Mouse (Mus musculus) thymus, adult 2 months (tissue): ENCODE measurements around the gene Sub1. TPM values are rescaled to one million over a fixed set of nuclear protein-coding genes. Genes with fewer than 3 reads are reported as not detected.

ENCODE experiments used
- DNase-seq: peaks from one replicate; pipeline ENCODE4 v3.0.0; 2021
- H3K27ac ChIP-seq: fragments of 200-500 bp; 2 replicates; pipeline ENCODE4 v1.5.1; 2012; ENCODE audit warnings: low read length, control low read depth; ENCODE audit not compliant: control insufficient read depth, insufficient read depth
- H3K27me3 ChIP-seq: fragments of 200-500 bp; 2 replicates; pipeline ENCODE4 v1.6.1; 2012; ENCODE audit warnings: mild to moderate bottlenecking, low read length, moderate library complexity, mixed read lengths; ENCODE audit not compliant: control insufficient read depth, insufficient read depth
- H3K36me3 ChIP-seq: fragments of 200-500 bp; 2 replicates; pipeline ENCODE4 v1.6.1; 2012; ENCODE audit warnings: mild to moderate bottlenecking, low read length, moderate library complexity; ENCODE audit not compliant: control insufficient read depth, insufficient read depth
- H3K4me1 ChIP-seq: fragments of 200-500 bp; replicated peaks from 2 replicates; pipeline ENCODE4 v1.6.1; 2012; ENCODE audit warnings: low read length; ENCODE audit not compliant: control insufficient read depth, insufficient read depth
- H3K4me3 ChIP-seq: fragments of 200-500 bp; 2 replicates; pipeline ENCODE4 v1.5.1; 2012; ENCODE audit warnings: mild to moderate bottlenecking, low read length, control low read depth, moderate library complexity; ENCODE audit not compliant: control insufficient read depth, insufficient read depth
- CTCF ChIP-seq: fragments of 200-500 bp; IDR thresholded peaks from 2 replicates; pipeline ENCODE4 v1.5.1; 2012; ENCODE audit warnings: mild to moderate bottlenecking, control low read depth, low read length, moderate library complexity, borderline replicate concordance; ENCODE audit not compliant: control insufficient read depth, poor library complexity, insufficient read depth; ENCODE audit errors: extremely low read depth
- POLR2A ChIP-seq: fragments of 200-500 bp; IDR thresholded peaks from 2 replicates; pipeline ENCODE4 v1.6.1; 2012; ENCODE audit warnings: mild to moderate bottlenecking, low read length, control low read depth, moderate library complexity; ENCODE audit not compliant: control insufficient read depth, poor library complexity, insufficient read depth; ENCODE audit errors: extremely low read depth
- WGBS: fragments of 180-500 bp; shearing (Covaris S2); methylation state at CpG from one replicate; pipeline ENCODE4 v1.1.7; 2018; 5-methylcytosine and 5-hydroxymethylcytosine counted together
- polyA plus RNA-seq: library from polyadenylated mRNA; depleted of rRNA; stranded (reverse); fragments of >200 nt; gene quantifications from 2 replicates; pipeline ENCODE4 v1.2.3, GENCODE M21; 2012

Gene Sub1
- polyA plus RNA-seq, 1 experiment = 12.7 TPM

- DNase-seq = no peak
- TF ChIP-seq POLR2A = no peak
- no peak for TF ChIP-seq CTCF
- H3K36me3 ChIP-seq = no peaks in the 10 kb centered on the region
- H3K4me3 ChIP-seq = no peak overlapping the region
- no peaks in the 10 kb centered on the region for H3K27me3 ChIP-seq
- WGBS = 88% methylated on average over 11 of the region's 11 CpGs
- H3K27ac ChIP-seq = no peak overlapping the region
- H3K4me1 ChIP-seq = no peaks in the 10 kb centered on the region
Measured at GRCm38 (mm10) chr15:11963791-11964525, 32.8 kb downstream of the Sub1 start.

- Histone ChIP-seq H3K4me3 (no peak overlapping the region), H3K4me1 (no peaks in the 10 kb centered on the region), H3K27ac (no peak overlapping the region), H3K27me3 (no peaks in the 10 kb centered on the region), H3K36me3 (no peaks in the 10 kb centered on the region)
- 94% methylated on average over 3 of the region's 3 CpGs for WGBS
- DNase-seq = no peak
- no peak for TF ChIP-seq POLR2A
- no peak for TF ChIP-seq CTCF
Measured at GRCm38 (mm10) chr15:11959716-11960115, 37.1 kb downstream of the Sub1 start.

- Histone ChIP-seq H3K4me3 (no peak overlapping the region), H3K36me3 (no peaks in the 10 kb centered on the region), H3K4me1 (no peaks in the 10 kb centered on the region), H3K27me3 (no peaks in the 10 kb centered on the region), H3K27ac (no peak overlapping the region)
- 90% methylated on average over 7 of the region's 7 CpGs for WGBS
- TF ChIP-seq POLR2A = no peak
- no peak for TF ChIP-seq CTCF
- no peak for DNase-seq
Measured at GRCm38 (mm10) chr15:11956129-11956528, 40.7 kb downstream of the Sub1 start.

- no peak for DNase-seq
- Histone ChIP-seq H3K36me3 (no peaks in the 10 kb centered on the region), H3K27me3 (no peaks in the 10 kb centered on the region), H3K27ac (no peak overlapping the region), H3K4me1 (no peaks in the 10 kb centered on the region), H3K4me3 (no peak overlapping the region)
- TF ChIP-seq CTCF (no peak), POLR2A (no peak)
- WGBS = 83% methylated on average over 4 of the region's 4 CpGs
Measured at GRCm38 (mm10) chr15:11954190-11954589, 42.6 kb downstream of the Sub1 start.

- no peak for DNase-seq
- no peaks in the 10 kb centered on the region for H3K27me3 ChIP-seq
- TF ChIP-seq CTCF = no peak
- H3K27ac ChIP-seq = no peak overlapping the region
- no peak overlapping the region for H3K4me3 ChIP-seq
- WGBS = 92% methylated on average over 3 of the region's 3 CpGs
- no peaks in the 10 kb centered on the region for H3K36me3 ChIP-seq
- H3K4me1 ChIP-seq = no peaks in the 10 kb centered on the region
Measured at GRCm38 (mm10) chr15:11952159-11952558, 44.6 kb downstream of the Sub1 start.

GRCm38 (mm10) chr15:11951181-11951580, 45.6 kb downstream of the Sub1 start:
- Histone ChIP-seq H3K4me3 (no peak overlapping the region), H3K27me3 (no peaks in the 10 kb centered on the region), H3K27ac (no peak overlapping the region), H3K36me3 (no peaks in the 10 kb centered on the region), H3K4me1 (no peaks in the 10 kb centered on the region)
- WGBS = 98% methylated on average over 7 of the region's 7 CpGs
- no peak for TF ChIP-seq POLR2A
- no peak for TF ChIP-seq CTCF
- DNase-seq = no peak

GRCm38 (mm10) chr15:11950144-11950543, 46.6 kb downstream of the Sub1 start:
- no peaks in the 10 kb centered on the region for H3K4me1 ChIP-seq
- H3K4me3 ChIP-seq = no peak overlapping the region
- DNase-seq = no peak
- WGBS = 93% methylated on average over 10 of the region's 10 CpGs
- TF ChIP-seq CTCF = no peak
- no peaks in the 10 kb centered on the region for H3K36me3 ChIP-seq
- no peak overlapping the region for H3K27ac ChIP-seq
- H3K27me3 ChIP-seq = no peaks in the 10 kb centered on the region

DNA sequence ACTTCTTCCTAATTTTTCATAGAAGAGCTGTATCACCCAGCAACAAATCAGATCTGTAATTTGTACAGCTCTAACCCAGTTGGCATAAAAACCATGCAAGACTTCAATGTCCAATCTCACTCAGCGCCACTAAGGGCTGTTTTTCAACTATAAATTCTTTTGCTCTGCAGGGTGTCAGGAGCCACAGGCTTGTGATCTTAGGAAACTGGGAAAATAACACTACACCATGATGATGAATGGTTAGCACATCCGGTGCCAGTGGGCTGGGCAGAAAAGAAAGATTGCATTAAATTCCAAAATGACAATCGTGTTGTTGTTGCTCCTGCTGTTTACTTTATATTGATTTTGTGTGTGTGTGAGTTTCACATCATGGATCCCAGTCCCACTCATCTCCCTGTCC, 47.3 kb downstream of the Sub1 start:
- no peak for DNase-seq
- no peak overlapping the region for H3K27ac ChIP-seq
- 95% methylated on average over 3 of the region's 3 CpGs for WGBS
- H3K4me3 ChIP-seq = no peak overlapping the region
- no peaks in the 10 kb centered on the region for H3K4me1 ChIP-seq
- TF ChIP-seq CTCF = no peak
- TF ChIP-seq POLR2A = no peak
- no peaks in the 10 kb centered on the region for H3K36me3 ChIP-seq
- no peaks in the 10 kb centered on the region for H3K27me3 ChIP-seq
